Mouse (Mus musculus): ENCODE results near the gene Htt. TPM values are rescaled to one million over a fixed set of nuclear protein-coding genes. Genes with fewer than 3 reads are reported as not detected.
A peak's percentile ranks its signal among the peaks of the same experiment; 100 is the strongest.

The Htt gene
- polyA plus RNA-seq, 1 experiment from 2014 or later = 15.5 TPM

DNA sequence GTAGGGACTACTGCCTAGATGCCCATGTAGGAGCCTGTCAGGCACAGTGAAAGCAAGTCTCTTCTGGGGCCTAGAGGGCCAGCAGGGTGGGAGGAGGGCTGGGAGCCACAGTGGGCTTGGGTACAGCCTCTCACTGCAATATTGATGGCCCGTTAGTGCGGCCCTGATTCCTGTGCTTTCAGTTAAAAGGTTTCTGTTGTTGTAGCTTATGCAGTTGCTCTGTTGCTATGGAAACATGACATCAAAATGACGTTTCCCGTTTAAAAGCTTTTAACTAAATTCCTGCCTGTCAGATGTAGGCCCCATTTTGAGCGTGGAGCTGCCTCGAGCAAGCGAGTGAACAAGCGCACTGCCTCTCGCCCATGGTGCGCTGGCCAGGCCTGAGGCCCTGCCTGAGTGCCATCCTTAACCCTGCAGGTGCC, 155.7 kb downstream of the Htt start:
- Histone ChIP-seq H3K9me3 (no peaks in the 10 kb centered on the region), H3K4me1 (peaks cover 13% of the 10 kb centered on the region), H3K4me3 (no peak overlapping the region), H3K4me2 (no peak overlapping the region), H3K27me3 (no peaks in the 10 kb centered on the region), H3K36me3 (peaks cover 8% of the 10 kb centered on the region; the same call in 1 of the 2 replicates), H3K9ac (no peak overlapping the region), H3K27ac (no peak overlapping the region)
- no peak for ATAC-seq (ENCODE audit: insufficient number of reproducible peaks, insufficient read depth, low FRiP score, low TSS enrichment, low read depth)
- WGBS = 51% methylated on average over 10 of the region's 10 CpGs

DNA sequence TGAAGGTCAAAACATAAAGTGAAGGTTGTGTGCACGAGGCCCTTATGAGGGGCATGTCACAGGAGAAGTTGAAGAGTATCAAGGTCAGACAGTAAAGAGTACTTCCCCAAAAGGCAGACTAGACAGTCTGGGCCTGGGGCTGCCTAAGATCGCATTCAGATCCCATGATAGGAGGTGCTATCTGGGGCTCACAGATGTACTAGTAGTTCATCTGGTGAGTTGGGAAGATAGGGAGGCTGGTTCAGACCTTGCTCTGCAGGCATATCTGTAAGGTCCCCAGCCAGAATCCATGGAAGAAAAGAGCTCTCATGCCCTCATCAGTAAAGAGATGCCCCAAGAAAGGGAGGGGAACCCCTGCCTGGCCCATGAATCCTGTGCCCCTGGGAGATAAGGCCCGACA, 157.2 kb downstream of the Htt start:
- Histone ChIP-seq H3K27ac (no peak overlapping the region), H3K9ac (no peak overlapping the region), H3K4me1 (peaks cover 13% of the 10 kb centered on the region), H3K9me3 (no peaks in the 10 kb centered on the region), H3K36me3 (peaks cover 11% of the 10 kb centered on the region), H3K4me3 (no peak overlapping the region), H3K4me2 (no peak overlapping the region), H3K27me3 (no peaks in the 10 kb centered on the region)
- ATAC-seq (ENCODE audit: insufficient number of reproducible peaks, insufficient read depth, low FRiP score, low TSS enrichment, low read depth) = no peak
- WGBS = 86% methylated on average over 3 of the region's 3 CpGs

DNA sequence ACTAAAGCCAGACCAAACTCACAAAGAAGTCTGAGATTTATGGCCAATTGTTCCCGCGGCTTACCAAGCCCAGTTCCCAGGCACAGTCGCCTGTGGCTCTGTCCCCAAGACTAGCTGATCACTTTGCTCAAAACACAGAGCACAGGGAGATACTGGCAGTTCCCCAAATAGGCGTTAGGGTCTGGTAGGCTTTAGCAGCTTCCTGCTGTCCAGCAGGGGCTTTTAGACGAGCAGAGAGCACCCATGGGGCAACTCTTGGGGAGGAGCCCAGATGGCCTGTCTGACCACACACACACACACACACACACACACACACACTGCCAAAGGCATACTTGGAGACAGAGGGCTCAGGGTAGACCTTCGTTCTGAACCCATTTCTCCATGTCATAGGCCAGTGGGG, 161.0 kb downstream of the Htt start:
- WGBS = 74% methylated on average over 6 of the region's 6 CpGs

DNA sequence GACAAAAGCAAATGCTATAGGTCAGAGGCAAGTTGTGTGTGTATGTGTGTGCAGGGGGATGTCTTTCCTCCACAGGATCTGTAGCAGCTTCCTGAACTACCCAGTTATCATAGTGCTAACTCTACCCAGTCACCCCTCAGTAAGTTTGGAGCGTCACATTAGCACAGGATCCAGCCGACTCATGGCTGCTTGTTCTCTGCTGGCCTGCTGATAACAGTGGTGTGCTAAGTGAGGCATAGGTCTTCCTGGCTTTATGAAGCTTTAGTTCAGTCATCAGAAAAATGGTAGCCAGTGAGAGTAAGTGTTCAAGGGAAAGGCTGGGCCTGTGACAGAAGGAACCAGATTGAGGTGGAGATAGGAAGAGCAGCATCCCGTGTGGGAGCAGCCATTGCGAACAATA, 162.4 kb downstream of the Htt start:
- H3K27ac ChIP-seq = no peak overlapping the region
- H3K4me3 ChIP-seq = no peak overlapping the region
- no peak for ATAC-seq (ENCODE audit: insufficient number of reproducible peaks, insufficient read depth, low FRiP score, low TSS enrichment, low read depth)
- H3K4me1 ChIP-seq = no peaks in the 10 kb centered on the region
- H3K4me2 ChIP-seq = no peak overlapping the region
- WGBS = 93% methylated on average over 4 of the region's 4 CpGs
- peaks cover 24% of the 10 kb centered on the region for H3K36me3 ChIP-seq
- no peaks in the 10 kb centered on the region for H3K9me3 ChIP-seq
- no peak overlapping the region for H3K9ac ChIP-seq
- no peaks in the 10 kb centered on the region for H3K27me3 ChIP-seq

More for the DNA sequence above, 161.0 kb downstream of the Htt start:
- ATAC-seq (ENCODE audit: insufficient number of reproducible peaks, insufficient read depth, low FRiP score, low TSS enrichment, low read depth) = no peak
- peaks cover 24% of the 10 kb centered on the region for H3K36me3 ChIP-seq
- no peak overlapping the region for H3K27ac ChIP-seq
- no peak overlapping the region for H3K4me3 ChIP-seq
- no peaks in the 10 kb centered on the region for H3K9me3 ChIP-seq
- no peak overlapping the region for H3K4me2 ChIP-seq
- H3K9ac ChIP-seq = no peak overlapping the region
- H3K27me3 ChIP-seq = no peaks in the 10 kb centered on the region
- H3K4me1 ChIP-seq = peaks cover under 1% of the 10 kb centered on the region; the same call in 1 of the 2 replicates

DNA sequence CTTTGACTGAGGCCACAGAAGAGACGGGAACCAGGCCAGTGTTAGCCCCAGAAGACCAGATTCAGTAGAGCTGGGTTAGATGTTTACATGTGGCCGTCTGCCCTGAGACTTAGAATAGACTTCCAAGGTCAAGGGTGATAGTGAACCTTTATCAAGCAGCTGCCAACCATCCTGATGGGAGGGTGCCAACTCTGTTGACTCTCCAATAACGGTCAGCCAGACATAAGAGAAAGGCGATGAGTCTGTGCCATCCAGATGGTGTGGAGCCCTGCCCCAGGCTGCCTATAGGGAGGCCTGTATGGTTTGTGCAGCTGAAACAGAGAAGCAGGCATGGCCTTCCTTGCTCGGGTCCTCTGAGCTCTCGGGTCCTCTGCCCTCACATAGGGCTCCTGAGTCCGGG, 163.0 kb downstream of the Htt start:
- H3K9me3 ChIP-seq = no peaks in the 10 kb centered on the region
- WGBS = 87% methylated on average over 7 of the region's 7 CpGs
- peaks cover 24% of the 10 kb centered on the region for H3K36me3 ChIP-seq
- H3K27ac ChIP-seq = no peak overlapping the region
- no peak overlapping the region for H3K9ac ChIP-seq
- no peaks in the 10 kb centered on the region for H3K27me3 ChIP-seq
- H3K4me2 ChIP-seq = no peak overlapping the region
- H3K4me1 ChIP-seq = no peaks in the 10 kb centered on the region
- no peak overlapping the region for H3K4me3 ChIP-seq
- no peak for ATAC-seq (ENCODE audit: insufficient number of reproducible peaks, insufficient read depth, low FRiP score, low TSS enrichment, low read depth)

DNA sequence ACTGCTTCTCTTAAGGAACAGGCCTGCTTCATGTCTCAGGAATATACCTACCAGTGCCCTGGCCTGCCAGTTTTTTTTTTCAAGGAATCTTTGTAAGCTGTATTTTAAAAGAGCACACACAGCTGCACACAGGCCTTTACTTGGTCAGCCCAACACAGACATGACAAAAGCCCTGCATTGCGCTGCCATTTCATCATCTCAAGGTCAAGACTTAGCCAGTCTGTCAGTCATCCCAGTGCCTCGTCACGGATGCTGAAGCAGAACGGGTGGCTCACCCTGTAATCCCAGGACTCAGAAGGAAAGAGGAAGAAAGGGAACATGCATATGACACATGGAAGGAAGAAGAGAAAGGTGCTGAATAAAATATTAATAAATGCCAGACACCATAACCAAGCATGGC, 166.1 kb downstream of the Htt start:
- Histone ChIP-seq H3K4me3 (no peak overlapping the region), H3K27ac (no peak overlapping the region), H3K4me2 (no peak overlapping the region), H3K36me3 (peaks cover 16% of the 10 kb centered on the region; the same call in 1 of the 2 replicates), H3K9me3 (no peaks in the 10 kb centered on the region), H3K4me1 (peaks cover 14% of the 10 kb centered on the region), H3K27me3 (no peaks in the 10 kb centered on the region), H3K9ac (no peak overlapping the region)
- 90% methylated on average over 4 of the region's 4 CpGs for WGBS
- ATAC-seq (ENCODE audit: insufficient number of reproducible peaks, insufficient read depth, low FRiP score, low TSS enrichment, low read depth) = no peak

DNA sequence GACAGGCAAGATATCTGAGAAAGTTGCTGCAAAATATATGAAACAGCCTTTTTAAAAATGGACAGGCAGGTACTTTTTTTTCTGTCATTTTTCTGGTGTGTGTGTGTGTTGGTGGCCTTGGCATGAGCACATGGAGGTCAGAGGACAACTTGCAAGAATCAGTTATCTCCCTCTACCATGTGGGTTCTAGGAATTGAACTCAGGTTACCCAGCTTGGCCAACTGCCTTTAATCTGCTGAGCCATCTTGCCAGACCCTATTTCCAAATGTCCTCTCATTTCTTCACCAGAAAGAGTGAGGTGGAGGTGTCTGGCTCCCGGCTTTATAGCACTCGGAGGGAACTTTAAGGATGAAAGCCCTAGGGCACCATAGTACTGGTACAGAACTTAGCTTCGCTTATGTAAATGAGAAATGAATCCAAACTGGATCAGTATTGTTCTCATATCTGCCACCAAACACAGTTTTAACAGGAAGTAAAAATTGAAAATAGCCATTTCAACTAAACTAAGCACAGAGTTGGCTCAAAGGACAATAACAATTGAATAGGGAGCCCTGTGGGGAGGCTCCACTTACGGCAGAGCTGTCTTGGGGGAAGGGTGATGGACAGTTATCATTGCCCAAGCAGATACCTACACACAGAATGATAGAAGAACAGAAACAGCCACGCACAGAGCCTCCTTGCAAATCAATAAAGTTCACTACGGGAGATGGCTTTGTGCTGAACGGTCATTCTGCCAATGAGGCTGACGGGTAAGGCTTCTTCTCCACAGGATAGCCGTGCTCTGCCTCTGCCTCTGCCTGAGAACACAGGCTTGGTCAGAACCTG, 168.8 kb downstream of the Htt start:
- WGBS = 88% methylated on average over 9 of the region's 9 CpGs
- Histone ChIP-seq H3K9ac (no peak overlapping the region), H3K9me3 (peaks cover 3% of the 10 kb centered on the region; the same call in 1 of the 2 replicates), H3K27ac (no peak overlapping the region), H3K4me2 (no peak overlapping the region), H3K4me1 (peaks cover 14% of the 10 kb centered on the region), H3K4me3 (no peak overlapping the region), H3K27me3 (no peaks in the 10 kb centered on the region), H3K36me3 (0 out of 2 replicates have a peak, but pooled peaks cover 6% of the 10 kb centered on the region)
- ATAC-seq (ENCODE audit: insufficient number of reproducible peaks, insufficient read depth, low FRiP score, low TSS enrichment, low read depth) = no peak

DNA sequence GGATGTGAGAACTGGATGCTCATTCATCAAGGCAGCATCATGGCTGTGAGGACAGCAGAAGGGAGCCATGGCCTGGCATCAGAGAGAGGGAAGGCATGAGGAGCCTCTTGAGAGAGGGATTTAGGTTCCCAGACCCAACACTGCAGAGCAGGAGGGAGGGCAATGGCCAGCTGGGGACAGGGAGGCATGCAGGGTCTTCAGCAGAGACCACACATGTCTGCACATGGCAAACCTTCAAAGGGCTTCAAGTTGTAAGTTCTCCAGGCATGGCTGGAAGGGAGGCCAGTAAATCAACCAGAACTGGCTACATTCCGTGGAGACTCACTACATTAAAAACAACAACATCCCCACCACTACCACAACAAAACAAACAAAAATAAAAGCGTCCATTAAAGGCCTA, 169.6 kb downstream of the Htt start:
- H3K27me3 ChIP-seq = no peaks in the 10 kb centered on the region
- no peak overlapping the region for H3K9ac ChIP-seq
- no peak overlapping the region for H3K27ac ChIP-seq
- no peak overlapping the region for H3K4me3 ChIP-seq
- H3K4me1 ChIP-seq = peaks cover 14% of the 10 kb centered on the region
- H3K9me3 ChIP-seq = peaks cover 3% of the 10 kb centered on the region; the same call in 1 of the 2 replicates
- 69% methylated on average over 2 of the region's 2 CpGs for WGBS
- no peak overlapping the region for H3K4me2 ChIP-seq
- no peak for ATAC-seq (ENCODE audit: insufficient number of reproducible peaks, insufficient read depth, low FRiP score, low TSS enrichment, low read depth)
- H3K36me3 ChIP-seq = 0 out of 2 replicates have a peak, but pooled peaks cover 1% of the 10 kb centered on the region

DNA sequence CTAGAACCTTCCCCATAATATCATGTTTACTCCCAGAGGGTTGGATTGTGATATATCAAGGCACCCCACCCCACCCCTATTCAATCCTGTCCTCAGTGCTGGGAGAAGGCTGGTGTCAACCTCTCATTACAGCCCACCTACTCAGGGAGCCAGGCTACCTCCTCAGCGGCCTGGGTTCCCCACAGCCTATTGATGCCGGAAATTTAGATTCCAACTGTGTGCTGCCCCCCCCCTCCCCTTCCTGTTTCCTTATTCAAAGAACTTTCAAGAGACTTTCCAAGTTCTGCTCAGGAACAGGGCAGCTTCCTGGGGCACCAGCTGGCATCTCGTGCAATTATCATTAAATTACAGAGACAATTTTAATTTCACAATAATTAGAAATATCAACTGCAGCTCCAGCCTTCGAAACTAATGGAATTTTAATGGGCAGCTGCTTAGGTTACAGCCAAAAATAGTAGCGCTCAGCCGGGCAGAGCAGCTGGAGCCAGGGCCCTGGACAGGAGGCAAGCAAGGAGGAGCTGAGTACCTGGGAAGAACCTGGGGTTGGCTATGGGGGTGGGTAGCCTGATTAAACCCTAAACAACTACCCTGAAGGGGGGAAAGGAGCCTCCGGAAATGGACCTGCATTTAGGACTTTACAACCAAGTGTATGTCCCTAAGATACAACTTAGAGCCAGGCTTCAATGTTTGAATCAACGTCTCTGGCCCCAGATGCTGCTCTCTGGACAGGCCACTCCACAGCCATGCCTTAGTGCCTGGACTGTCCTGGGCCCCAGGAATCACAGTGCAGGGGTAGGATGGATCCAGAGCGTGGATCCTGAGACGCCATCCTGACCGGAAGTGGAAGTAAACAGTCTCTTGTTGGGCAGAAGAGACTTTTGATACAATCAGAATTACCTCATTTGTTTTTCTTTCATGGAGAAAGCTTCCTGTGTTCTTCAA, 170.2 kb downstream of the Htt start:
- WGBS = 38% methylated on average over 11 of the region's 11 CpGs
- no peak for ATAC-seq (ENCODE audit: insufficient number of reproducible peaks, insufficient read depth, low FRiP score, low TSS enrichment, low read depth)
- no peak overlapping the region for H3K4me2 ChIP-seq
- peaks cover 14% of the 10 kb centered on the region for H3K4me1 ChIP-seq
- H3K27me3 ChIP-seq = no peaks in the 10 kb centered on the region
- H3K9ac ChIP-seq = peak overlapping the region; percentile 12; the same call in 1 of the 2 replicates
- no peaks in the 10 kb centered on the region for H3K36me3 ChIP-seq
- no peak overlapping the region for H3K4me3 ChIP-seq
- peak overlapping the region; percentile 73 for H3K27ac ChIP-seq
- H3K9me3 ChIP-seq = peaks cover 3% of the 10 kb centered on the region; the same call in 1 of the 2 replicates

DNA sequence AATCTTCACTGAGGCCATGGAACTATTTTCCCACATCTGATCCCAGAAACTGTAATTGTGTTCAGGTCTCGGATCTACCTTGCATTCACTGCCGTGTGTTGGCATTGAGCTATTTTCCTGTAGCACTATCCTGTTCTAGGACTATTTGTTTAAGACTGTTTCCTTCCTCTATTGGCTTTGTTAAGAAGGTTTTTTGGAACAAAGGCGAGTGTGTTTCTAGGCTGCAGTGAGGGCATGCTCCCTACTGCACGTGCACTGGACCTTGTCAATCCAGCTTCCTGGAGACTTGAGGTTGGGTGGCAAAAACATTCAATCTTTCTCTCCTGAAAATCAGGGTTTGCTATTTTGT, 170.9 kb downstream of the Htt start:
- ATAC-seq (ENCODE audit: insufficient number of reproducible peaks, insufficient read depth, low FRiP score, low TSS enrichment, low read depth) = no peak
- Histone ChIP-seq H3K27me3 (no peaks in the 10 kb centered on the region), H3K36me3 (no peaks in the 10 kb centered on the region), H3K4me2 (no peak overlapping the region), H3K9ac (no peak overlapping the region), H3K27ac (peak overlapping the region; percentile 73; the same call in 1 of the 2 replicates), H3K4me3 (no peak overlapping the region), H3K4me1 (peaks cover 14% of the 10 kb centered on the region), H3K9me3 (peaks cover 3% of the 10 kb centered on the region; the same call in 1 of the 2 replicates)
- 36% methylated on average over 4 of the region's 4 CpGs for WGBS

DNA sequence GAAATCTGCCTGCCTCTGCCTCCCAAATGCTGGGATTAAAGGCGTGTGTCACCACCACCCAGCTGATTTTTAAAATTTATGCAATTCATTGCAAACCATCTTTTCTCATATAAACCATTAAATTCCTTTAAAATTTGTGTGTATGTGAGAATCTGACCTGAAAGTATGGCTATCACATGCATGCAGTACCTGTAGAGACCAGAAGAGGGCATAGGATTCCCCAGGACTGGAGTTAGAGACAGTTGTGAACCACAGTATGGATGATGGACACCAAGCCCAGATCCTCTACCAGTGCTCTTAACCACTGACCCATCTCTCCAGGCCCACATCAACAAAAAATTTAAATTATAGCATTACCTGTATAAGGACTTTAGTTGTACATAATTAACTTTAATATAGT, 171.9 kb downstream of the Htt start:
- H3K9me3 ChIP-seq = peaks cover 3% of the 10 kb centered on the region; the same call in 1 of the 2 replicates
- no peak overlapping the region for H3K4me2 ChIP-seq
- WGBS = 98% methylated on average over 1 of the region's 1 CpGs
- H3K9ac ChIP-seq = no peak overlapping the region
- no peaks in the 10 kb centered on the region for H3K36me3 ChIP-seq
- H3K27me3 ChIP-seq = no peaks in the 10 kb centered on the region
- no peak overlapping the region for H3K27ac ChIP-seq
- no peak for ATAC-seq (ENCODE audit: insufficient number of reproducible peaks, insufficient read depth, low FRiP score, low TSS enrichment, low read depth)
- H3K4me3 ChIP-seq = no peak overlapping the region
- H3K4me1 ChIP-seq = peaks cover 14% of the 10 kb centered on the region

Measured in embryonic facial prominence, embryonic 13.5 days (tissue).